Mouse (Mus musculus) induced T-regulatory cell, adult 2 months (primary cell): Measurements from ENCODE around the gene Cacna2d3.

ENCODE experiments used
- DNase-seq: peaks from one replicate; pipeline ENCODE4 v3.0.0-alpha.2; 2012; ENCODE audit warnings: low read depth

Cacna2d3 gene

DNA sequence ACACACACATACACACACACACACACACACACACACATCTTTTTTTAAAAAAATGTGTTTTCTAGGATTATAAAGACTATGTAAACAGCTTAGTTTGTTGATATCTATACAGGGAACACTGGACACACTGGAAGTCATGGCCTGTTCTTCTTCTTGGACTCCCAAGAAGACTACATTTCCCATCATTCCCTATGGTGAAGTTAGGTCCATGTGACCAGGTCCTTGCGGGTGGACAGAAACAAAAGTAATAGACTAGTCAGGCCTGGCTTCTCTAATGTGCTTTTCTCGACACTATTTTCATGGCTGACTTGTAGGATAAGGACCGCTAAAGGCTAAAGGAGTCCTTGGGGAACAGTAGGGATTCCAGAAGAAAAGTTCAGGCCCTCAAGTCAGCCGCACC lies 78.4 kb downstream of the Cacna2d3 start:
- no peak for DNase-seq

DNA sequence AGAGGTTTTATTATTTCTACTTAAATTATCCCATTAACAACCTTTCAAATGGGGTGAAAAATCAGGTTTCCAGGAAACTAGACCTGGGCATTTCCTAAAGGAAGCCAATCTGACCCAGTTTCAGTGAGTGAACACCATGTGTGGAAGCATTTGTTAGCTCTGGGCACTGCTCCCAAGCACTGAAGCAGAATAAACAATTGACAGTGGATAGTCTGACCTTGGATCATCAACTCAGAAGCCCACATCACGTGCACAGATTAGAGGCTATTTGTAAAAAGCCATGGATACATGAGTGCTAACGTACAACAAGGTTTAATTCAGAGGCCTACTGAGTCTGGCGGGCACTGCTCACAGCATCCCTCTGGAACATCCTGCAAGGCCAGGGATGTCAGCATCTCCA lies 82.4 kb downstream of the Cacna2d3 start:
- no peak for DNase-seq

DNA sequence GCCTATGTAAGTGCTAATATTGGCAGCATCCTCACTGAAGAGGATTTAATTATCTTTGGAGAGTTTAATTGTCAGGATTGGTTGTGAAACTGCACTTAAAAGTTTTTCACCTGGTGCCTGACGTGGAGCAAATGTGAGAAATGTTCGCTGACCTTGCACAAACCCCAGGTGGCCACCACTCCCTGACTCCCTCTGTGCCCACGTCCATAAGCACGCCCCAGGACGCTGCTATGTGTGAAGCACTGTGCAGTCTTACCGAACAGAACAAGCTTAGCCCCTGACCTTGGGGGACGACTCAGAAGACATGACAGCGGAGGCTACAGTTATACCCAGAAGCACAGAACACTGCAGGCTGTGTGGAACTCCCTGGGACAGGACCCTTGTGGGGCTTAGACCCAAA lies 93.5 kb downstream of the Cacna2d3 start:
- no peak for DNase-seq

DNA sequence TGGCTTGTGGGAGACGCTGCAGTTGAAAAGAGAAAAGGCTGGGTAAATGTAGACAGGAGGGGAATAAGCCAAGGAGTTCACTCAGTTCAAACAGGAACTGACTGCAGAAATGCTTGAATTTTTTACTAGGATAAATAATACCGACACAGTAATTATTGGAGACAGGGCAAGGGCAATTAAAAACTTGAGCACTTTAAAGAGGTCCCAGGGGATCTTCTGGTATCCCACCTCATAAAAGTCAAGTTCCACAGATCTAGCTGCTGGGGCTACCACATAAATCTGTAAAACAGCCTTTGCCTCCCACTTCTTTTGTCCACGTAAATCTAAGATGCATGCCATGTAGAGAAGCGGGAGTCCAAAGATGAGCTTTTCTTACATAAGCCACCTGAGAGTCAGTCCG lies 109.2 kb downstream of the Cacna2d3 start:
- DNase-seq, result no peak

DNA sequence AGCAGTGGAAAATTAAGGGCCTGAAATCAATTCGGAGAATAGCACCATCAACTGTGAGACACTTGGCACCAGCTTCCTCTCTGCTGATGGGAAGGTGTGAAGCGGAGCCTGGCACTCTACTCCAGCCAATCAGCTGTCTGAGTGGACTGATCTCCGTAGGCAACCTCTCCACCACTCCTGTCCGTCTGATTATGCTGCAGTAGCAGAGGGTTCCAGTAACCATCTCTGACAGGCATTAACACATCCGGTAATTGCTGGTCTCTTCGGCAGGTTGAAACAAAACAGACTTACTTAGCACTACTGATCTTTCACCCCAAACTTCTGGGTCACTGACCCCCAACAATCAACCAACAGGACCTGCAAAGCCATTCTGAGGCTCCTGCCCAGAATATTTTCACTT lies 112.9 kb downstream of the Cacna2d3 start:
- no peak for DNase-seq

DNA sequence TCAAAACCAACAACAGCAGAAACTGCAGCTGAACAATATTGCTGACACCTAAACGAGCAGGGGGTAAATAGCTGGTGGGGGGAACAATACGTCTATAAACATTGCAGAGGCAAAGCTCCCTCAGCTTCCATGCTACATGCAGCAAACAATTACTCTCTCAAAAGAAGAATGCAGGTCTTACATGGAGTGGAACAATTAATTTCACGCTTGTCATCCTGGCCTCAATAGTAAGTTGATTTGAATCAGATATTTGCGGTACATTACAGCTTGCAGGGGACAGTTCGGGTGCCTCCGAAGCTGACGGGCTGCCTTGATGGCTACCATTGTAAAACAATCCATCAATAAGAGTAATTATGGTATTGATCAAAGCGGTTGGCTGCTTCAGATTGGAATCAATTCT lies 122.2 kb downstream of the Cacna2d3 start:
- no peak for DNase-seq

DNA sequence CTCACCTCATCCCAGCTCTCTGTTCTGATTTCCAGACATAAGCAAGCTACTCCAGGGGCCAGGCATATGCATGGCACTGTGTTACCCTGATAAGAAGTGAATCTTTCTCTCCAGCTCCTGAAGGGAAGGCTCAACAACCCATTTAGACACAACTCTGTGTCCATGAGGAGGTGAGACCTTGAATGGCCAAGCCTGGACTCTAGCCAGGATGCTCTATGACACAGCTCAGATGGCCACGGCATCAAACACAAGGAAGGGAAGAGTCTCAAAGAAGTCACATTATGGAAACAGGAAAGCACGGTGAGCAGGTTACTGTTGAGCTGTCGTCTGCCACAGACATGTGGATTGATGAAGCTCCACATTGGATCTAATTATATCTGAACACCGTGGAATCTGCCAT lies 128.8 kb downstream of the Cacna2d3 start:
- DNase-seq, result no peak

DNA sequence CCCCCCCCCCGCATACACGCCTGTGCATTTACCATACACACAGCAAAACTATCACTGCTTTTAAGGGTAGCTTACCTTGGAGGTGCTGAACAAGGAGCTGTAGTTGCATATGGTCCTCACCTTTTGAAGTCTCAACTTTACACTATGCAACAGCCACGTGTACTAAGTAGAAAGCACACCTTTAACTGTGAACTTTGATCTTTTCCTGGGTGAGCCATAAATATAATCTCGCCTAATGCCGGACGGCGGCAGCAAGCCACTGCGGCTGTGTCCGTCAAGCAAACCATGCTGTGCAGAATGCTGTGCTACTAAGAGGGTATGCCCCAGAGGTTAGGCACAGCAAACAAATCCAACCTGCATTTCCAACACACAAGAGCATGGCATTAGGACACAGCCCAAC lies 132.0 kb downstream of the Cacna2d3 start:
- no peak for DNase-seq

DNA sequence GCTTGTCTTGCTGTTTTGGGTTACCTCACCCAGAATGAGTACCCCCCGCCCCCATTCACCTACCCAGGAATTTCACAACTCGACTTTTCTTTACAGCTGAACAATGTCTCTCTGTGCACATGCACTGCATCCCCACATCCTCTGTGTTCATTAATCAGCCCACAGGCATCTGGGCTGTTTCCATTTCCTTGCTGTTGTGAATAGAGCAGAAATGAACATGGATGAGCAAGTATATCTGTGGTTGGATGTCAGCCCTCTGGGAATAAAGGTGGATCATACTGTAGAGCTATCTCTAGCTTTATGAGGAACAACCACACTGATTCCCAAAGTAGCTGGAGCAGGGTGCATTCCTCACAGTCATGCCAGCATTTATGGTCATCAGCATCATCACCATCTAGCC lies 139.7 kb downstream of the Cacna2d3 start:
- no peak for DNase-seq

DNA sequence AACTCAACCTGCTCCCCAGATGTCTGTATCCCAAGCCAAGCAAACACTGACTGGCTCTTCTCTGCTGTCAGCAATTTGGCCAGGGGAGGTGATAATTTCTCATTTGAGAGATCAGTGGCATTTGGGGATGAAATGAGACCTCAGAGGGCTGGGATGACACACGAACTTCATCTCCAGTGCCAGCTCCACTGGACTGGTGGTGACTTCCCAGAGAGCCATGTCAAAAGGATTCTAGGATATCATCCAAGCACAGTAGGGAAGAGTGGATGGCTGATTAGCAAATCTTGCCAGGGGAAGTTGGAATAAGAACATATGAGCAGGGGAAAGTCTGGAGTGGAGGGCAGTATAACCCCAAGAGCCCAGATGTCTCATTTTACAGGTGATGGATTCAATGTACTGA lies 143.9 kb downstream of the Cacna2d3 start:
- no peak for DNase-seq

DNA sequence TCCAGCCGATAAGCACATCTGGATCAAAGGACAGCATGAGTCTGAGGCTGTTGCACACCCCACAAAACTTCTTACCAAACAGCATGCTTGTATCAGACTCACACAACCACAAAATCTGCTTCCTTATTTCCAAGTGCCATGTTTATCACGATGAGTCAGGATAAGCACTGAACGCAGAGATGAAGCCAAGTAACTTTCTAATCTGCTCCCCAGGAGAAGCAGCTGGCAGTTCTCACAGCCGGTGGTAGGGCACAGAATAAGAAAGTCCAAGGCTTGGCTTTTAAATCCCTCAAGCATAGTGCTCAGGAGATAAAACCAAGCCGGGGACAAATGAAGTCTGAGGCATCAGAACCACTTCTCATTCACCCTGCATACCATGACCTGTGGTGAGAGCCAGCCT lies 146.1 kb downstream of the Cacna2d3 start:
- no peak for DNase-seq

DNA sequence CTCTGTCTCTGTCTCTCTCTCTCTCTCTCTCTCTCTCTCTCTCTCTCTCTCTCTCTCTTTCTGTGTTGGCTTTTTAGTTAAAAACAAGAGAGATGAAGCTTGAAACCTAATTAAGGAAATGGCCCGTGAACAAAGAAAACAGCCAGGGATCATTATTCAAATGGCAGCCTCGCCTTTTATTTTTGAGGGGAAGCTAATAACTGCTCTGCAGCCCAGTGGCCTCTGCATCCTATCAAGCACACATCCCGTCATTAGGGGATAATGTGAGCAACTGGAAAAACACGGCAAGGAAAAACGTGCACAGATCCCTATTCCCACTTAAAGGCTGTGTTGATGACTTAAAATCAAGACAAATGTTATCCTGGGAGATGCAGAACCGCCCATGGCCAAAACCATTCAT lies 159.0 kb downstream of the Cacna2d3 start:
- no peak for DNase-seq

DNA sequence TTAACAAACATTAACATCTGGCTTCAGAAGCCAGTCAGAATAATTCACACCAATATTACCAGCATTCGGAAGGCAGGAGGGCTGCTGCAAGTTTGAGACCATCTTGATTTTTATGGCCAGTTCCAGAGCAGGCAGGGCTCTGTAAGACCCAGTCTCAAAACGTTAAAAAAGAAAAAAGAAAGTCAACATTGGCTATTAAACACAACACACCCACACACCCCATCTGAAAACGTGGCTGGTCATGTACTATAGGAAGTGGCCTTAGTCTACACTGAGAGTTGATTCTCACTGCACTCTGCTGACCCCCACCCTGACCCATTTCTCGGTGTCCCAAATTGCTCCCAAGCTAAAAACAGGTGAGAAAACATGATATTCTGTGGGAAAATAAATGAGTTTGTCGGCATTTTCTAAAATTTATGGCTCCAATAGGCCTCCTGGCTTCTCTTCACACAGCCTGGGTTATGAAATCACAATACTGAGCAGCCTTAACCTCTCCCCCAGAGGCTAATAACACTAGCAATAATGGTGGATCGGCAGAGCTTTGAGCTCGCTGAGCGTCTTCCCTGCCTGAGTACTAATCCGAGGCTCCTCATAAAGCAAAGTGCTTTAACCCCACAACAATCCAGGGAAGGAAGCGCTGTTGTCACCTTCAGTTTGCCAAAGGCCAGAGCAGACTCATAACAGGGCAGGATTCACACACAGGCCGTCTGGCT lies 160.4 kb downstream of the Cacna2d3 start:
- DNase-seq, result no peak

DNA sequence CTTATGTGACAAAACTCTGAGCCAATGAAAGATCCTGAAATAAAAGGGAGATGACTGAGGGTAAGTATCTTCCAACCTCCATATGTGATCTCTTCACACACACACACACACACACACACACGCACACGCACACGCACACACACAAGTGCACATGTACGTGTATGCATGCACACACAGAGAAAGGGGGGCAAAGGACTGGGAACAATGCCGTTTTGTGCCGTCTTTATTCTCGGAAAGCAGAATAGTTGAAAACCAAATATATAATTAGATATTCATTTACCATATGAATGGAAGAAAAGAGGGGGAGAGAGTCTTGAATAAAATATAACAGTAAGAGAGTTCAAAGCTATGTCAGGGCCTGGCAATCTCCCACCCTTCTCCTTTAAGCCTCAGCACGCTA lies 163.2 kb downstream of the Cacna2d3 start:
- DNase-seq, result no peak

DNA sequence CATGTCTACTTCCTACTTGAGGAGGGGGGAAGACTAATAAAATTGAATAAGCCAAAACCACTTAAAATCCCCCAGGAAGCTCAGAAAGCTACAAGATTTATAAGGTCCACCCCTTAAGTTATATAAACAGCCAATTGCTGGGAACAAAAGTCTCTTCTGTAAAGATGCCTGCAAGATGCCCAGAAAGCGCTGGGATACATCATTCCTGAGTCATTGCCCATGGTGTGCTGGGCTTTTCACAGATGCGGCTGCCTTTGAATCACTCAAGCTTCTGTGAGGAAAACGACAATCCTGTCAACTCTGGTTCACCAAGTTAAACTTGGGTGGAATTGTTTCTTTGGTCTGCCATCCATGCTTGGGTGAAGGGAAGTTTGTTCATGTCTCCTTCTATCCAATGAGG lies 165.5 kb downstream of the Cacna2d3 start:
- DNase-seq, result no peak

DNA sequence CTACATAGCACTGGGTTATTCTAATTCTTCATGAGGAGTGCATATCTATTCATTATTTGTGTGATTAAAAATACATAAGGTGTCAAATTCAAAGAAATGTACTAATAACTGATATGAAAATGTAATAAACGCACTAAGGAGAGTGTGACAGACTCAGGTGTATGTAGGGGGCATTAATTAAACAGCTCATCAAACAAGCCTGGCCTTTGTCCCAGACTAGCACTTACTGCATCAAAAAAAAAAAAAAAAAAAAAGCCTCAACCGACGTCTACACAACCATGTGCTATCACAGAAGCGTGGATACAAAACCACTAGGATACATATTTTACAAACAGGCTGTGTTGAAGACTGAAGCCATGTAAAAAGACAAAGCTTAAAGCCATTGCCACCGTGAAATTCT lies 169.2 kb downstream of the Cacna2d3 start:
- no peak for DNase-seq

DNA sequence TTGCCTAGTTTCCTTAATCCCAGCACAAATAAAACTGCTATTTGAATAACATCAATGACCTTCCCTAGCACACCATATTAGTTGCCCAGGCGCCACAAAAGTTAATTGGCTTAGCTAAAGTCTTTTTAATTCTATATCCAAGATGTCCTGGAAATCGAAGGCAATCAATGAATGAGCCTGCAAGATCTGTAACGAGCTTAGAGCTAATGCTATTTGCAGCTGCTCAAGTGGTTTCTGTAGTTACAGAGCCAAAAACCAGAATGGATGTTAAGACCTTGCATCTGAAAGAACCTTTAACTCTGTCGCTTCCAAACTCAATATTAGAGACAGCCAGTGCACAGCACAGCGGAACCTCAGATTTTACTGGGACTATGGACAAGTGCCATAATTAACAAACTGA lies 173.0 kb downstream of the Cacna2d3 start:
- no peak for DNase-seq

DNA sequence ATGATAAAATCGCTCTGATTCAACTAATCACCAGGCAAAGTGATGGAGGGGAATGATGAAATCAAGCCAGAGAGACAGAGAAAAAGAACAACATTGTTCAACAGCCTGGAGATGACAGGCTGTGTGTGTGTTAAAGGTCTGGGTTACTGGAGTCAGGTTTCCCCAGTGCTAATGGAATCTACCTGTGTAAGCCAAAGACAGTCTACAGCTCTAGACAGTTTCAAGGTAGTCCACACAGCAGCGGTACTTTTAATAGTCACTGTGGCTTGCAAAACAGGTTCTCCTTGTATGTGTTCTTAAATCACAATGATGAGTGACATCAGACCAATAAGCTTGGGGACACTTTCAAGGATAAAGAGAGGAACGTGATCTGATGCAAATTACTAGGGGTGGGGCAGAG lies 191.1 kb downstream of the Cacna2d3 start:
- DNase-seq, result no peak

DNA sequence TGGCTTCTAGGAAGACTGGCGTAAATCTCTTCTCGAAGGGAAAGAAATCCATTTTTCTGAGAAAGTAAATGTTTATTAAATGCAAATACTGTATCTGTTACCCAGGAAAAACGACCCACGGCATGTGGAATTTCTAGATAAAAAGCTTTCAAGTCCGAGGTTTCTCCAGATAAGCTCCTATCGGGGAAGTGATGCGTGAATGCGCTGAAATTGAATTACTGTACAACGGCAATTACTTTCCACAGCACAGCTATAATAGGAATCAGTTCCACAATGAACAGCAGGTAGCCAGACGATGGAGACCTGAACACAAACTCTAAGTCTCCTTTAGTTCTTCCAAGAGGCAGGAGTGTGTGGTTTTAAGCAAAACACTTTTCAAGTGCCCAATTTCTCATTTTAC lies 193.0 kb downstream of the Cacna2d3 start:
- DNase-seq, result no peak

DNA sequence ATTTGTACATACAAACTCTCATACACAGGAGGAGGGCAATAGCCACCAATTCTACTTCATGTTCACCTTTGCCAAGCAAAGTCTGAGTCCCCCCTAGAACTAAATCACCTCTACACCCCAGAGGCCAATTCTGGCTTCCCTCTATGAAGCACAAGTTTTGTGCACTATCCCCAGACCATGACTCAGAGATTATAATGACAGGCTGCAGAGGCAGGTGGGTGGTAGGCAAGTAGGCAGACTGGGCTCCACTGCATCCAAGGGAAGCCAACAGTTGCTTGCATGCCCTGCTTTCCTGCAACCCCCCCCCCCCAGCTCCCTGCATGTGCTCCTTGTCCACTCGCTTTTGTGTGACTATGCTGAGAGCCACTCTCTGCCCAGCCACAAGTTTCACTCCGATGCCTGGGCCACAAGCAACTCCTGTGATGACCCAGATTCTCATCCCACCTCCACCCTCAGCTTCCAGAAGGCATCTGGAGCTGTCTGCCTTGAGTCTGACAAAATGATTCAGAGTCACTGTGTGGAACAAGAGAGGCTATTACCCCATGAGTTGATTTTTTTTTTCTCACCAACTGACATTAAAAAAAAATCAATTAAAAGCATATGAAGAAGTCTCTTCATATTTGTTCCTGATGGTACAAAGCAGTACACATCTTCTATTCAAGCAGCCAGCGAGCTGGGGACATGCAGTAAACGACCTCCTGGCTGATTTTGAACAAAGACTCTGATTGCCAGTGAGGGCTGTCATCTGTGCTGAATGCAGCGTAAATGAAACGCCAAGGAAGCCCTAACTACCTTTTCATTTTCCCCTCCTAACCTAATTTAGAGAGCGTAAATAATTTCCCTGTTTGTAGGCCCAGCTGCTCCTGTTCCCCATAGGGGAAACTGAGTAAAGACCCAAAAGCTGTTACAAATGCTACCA lies 201.7 kb downstream of the Cacna2d3 start:
- DNase-seq, result no peak

DNA sequence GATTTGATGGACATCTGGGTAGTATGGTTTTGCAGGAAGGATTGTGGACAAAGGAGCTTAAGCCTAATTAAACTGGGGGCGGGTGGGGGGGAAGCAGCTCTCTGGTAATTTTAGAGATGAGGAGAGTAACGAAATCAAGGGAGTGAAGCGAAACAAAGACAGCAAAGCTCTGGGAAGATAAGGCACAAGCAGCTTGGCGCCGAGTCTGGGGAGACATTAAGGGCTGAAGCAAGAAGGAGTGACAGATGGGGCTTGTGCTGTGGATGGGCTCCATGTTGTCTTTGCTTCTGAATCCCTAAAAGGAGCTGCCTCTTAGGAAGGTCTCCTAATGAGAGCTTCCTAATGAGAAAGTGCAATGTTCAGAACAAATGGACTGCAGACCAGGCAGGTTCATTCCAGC lies 219.0 kb downstream of the Cacna2d3 start:
- no peak for DNase-seq

DNA sequence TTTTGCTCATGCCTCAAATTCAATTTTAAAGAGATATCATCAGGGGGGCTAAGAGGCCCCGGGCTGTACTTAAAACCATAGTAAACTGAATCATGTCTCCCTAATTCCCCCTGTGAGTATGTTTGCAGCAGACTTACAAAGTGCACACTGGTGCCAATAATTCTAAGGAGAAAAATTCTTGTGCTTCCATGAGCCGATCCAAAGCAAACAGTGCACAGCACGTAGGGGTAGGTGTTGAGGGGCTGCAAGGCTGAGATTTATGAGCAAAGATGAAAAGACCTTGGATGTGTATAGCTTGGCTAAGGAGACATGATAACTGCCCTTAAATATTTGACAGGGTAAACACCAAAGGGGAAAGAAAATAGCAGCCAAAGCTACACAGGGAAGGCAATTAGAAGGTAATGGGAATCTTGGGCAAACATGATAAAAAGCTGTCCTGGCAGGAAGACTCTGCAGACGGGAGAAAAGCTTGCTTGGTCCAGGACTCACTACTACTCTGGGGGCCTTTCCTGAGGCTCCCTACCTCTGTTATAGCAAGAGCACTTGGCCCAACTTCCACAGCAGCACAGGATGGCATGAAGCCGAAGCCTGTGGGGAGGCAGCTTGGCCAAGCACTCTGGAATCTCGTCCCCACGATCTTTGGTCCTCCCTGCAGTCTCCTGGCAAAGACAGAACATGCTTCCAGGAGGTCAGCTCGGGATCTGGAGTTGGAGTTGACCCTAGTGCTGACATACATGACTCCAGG lies 222.9 kb downstream of the Cacna2d3 start:
- no peak for DNase-seq

DNA sequence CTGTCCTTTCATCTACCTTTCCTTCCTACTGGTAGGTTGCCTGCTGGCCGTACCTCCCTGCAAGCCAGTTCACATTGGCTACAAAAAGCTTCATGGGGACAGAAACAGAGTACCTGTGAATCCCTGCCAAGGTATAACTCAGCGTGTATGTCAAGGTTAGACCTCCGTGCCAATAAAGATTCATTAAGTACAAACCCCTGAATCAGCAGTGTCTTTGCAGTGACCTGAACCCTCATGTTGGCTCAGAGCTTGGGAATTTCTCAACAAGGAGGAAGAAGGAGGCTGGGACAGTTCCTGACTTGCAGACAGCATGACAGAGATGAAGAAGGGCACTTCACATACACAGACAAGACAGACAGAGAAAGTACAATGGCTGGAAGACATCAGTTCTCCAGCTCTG lies 225.1 kb downstream of the Cacna2d3 start:
- DNase-seq, result no peak
